Mouse (Mus musculus): Measurements from ENCODE around the gene Zbtb20. TPM values are rescaled to one million over a fixed set of nuclear protein-coding genes. Genes with fewer than 3 reads are reported as not detected.

The Zbtb20 gene
- polyA plus RNA-seq, 1 experiment from 2014 or later: 35.1 TPM

DNA sequence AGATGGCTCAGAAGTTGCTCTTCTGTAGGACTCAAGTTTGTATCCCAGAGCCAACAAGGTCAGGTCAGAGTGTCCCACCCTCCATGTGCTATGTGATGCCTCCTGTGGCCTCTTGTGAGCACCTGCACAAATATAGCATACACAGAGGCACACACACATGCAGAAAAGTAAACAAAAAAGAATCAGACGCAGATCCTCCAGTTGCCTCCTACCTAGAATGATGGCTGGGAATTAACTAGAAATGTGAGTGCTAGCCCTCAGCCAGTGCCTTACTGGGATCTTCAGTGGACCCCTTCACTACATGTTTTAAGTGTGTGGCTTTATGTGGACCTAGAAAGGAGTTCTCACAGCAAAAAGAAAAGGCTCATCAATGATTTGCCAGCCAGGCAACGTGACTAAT, 621.4 kb downstream of the Zbtb20 start:
- no peaks in the 10 kb centered on the region for H3K4me1 ChIP-seq (ENCODE audit: control insufficient read depth, insufficient read depth, low read length)
- no peak overlapping the region for H3K27ac ChIP-seq (ENCODE audit: low read length)
- H3K36me3 ChIP-seq (ENCODE audit: control insufficient read depth, insufficient read depth, low read length): no peaks in the 10 kb centered on the region
- H3K4me2 ChIP-seq (replicated peaks; ENCODE audit: low read depth, low read length): no peak overlapping the region
- H3K9ac ChIP-seq (replicated peaks; ENCODE audit: low read depth, low read length): no peak overlapping the region
- ATAC-seq (ENCODE audit: insufficient number of reproducible peaks, insufficient read depth, low FRiP score, low read depth): no peak
- no peaks in the 10 kb centered on the region for H3K27me3 ChIP-seq (ENCODE audit: control insufficient read depth, insufficient read depth, low read length)
- H3K4me3 ChIP-seq (ENCODE audit: low read depth, low read length): no peak overlapping the region
- WGBS: 41% methylated on average over 2 of the region's 2 CpGs
- no peaks in the 10 kb centered on the region for H3K9me3 ChIP-seq (ENCODE audit: control insufficient read depth, low read depth, low read length)

DNA sequence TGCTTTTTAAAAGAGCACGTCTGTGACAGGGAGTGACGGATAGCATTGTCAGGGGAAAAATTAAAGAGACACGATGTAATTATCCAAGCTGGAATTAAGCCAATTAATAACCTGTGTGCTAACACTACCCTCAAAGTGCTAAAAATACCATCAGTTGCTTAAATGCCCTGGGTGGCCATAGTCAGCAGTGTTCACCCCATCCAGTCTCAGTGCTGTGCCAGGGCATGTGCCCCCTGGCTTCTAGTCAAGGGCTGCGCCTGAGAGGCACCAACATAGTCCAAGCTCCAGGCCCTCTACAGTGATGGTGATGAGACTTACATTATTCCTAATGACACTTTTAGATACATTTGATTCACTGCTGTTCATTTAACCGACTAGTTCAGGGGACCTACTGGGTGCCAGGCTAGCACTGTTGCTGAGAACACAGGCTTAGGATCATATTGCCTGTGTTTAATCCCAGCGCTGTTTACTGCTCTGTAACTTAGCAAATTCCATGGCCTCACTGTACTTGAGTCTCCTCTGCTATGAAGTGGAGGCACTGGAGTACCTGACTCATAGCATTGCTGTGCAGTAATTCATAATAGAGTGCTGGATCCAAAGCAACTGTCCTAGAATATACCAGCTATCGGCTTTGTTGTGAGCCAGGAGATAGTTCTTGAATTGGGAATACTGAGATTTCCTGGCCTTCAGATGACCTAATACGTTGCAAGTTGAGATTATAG, 624.6 kb downstream of the Zbtb20 start:
- no peak for ATAC-seq (ENCODE audit: insufficient number of reproducible peaks, insufficient read depth, low FRiP score, low read depth)
- WGBS: 83% methylated on average over 8 of the region's 8 CpGs

DNA sequence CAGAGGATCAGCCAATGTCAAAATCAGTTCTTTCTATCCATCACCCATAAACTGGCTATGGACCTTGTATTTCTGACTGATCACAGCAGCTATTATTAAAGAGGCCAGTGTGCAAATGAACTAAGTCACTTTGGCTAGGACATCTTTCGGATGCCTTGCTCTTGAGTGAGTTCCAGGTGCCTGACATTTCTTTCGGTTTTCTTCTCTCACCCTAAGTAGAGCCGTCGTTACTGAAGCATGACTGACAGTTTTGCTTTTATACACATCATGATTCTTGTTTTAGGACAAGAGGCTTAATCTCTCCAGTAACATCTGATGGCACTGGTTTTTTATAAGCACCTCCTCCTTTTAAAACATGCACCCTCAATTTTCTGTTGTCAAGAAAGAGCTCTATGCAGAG, 625.6 kb downstream of the Zbtb20 start:
- 64% methylated on average over 4 of the region's 4 CpGs for WGBS
- H3K9ac ChIP-seq (replicated peaks; ENCODE audit: low read depth, low read length): no peak overlapping the region
- no peak overlapping the region for H3K4me2 ChIP-seq (replicated peaks; ENCODE audit: low read depth, low read length)
- ATAC-seq (ENCODE audit: insufficient number of reproducible peaks, insufficient read depth, low FRiP score, low read depth): no peak
- no peaks in the 10 kb centered on the region for H3K9me3 ChIP-seq (ENCODE audit: control insufficient read depth, low read depth, low read length)
- no peak overlapping the region for H3K4me3 ChIP-seq (ENCODE audit: low read depth, low read length)
- H3K27ac ChIP-seq (ENCODE audit: low read length): no peak overlapping the region
- no peaks in the 10 kb centered on the region for H3K36me3 ChIP-seq (ENCODE audit: control insufficient read depth, insufficient read depth, low read length)
- H3K4me1 ChIP-seq (ENCODE audit: control insufficient read depth, insufficient read depth, low read length): peaks cover 3% of the 10 kb centered on the region; the same call in 1 of the 2 replicates
- H3K27me3 ChIP-seq (ENCODE audit: control insufficient read depth, insufficient read depth, low read length): no peaks in the 10 kb centered on the region

More for the DNA sequence above, 624.6 kb downstream of the Zbtb20 start:
- H3K36me3 ChIP-seq (ENCODE audit: control insufficient read depth, insufficient read depth, low read length): no peaks in the 10 kb centered on the region
- H3K9ac ChIP-seq (replicated peaks; ENCODE audit: low read depth, low read length): no peak overlapping the region
- no peak overlapping the region for H3K4me3 ChIP-seq (ENCODE audit: low read depth, low read length)
- 0 out of 2 replicates have a peak, but pooled peaks cover 3% of the 10 kb centered on the region for H3K4me1 ChIP-seq (ENCODE audit: control insufficient read depth, insufficient read depth, low read length)
- no peaks in the 10 kb centered on the region for H3K9me3 ChIP-seq (ENCODE audit: control insufficient read depth, low read depth, low read length)
- H3K4me2 ChIP-seq (replicated peaks; ENCODE audit: low read depth, low read length): no peak overlapping the region
- no peaks in the 10 kb centered on the region for H3K27me3 ChIP-seq (ENCODE audit: control insufficient read depth, insufficient read depth, low read length)
- H3K27ac ChIP-seq (ENCODE audit: low read length): no peak overlapping the region

DNA sequence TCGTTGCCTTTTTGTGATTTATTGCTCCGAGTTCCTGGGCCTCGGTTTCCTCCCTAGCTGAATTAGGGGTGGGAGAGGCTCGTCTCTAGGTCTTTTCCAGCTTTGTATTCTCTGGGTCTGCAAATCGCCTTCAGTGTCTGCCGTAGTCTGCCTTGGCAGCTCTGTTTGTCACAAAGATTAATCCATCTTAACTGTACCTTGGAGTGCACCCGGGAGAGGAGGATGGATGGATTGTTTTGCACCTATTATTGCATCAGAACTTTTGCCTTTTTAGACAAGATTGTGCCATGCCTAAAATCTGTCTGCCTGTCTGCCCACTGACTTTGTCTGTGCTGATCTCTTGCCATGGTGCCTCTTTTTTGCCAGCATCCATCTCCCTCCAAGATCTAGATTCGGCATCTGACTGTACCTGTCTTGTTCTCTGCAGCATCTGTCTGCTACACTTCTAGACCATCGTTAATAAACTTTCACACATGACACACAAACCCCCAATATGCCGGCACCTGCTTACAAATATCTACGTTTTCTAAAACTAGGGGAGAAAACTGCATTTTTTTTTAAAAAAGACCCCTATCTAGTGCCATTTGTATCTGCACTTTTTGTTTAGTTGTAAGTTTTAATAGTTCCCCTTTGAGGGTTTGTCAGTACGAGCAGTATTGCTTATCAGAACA, 626.8 kb downstream of the Zbtb20 start:
- Histone ChIP-seq H3K9ac (replicated peaks; ENCODE audit: low read depth, low read length) (no peak overlapping the region), H3K9me3 (ENCODE audit: control insufficient read depth, low read depth, low read length) (no peaks in the 10 kb centered on the region), H3K4me2 (replicated peaks; ENCODE audit: low read depth, low read length) (peak overlapping the region; percentile 63), H3K4me1 (ENCODE audit: control insufficient read depth, insufficient read depth, low read length) (peaks cover 3% of the 10 kb centered on the region; the same call in 1 of the 2 replicates), H3K27me3 (ENCODE audit: control insufficient read depth, insufficient read depth, low read length) (no peaks in the 10 kb centered on the region), H3K4me3 (ENCODE audit: low read depth, low read length) (no peak overlapping the region), H3K36me3 (ENCODE audit: control insufficient read depth, insufficient read depth, low read length) (no peaks in the 10 kb centered on the region), H3K27ac (ENCODE audit: low read length) (no peak overlapping the region)
- no peak for ATAC-seq (ENCODE audit: insufficient number of reproducible peaks, insufficient read depth, low FRiP score, low read depth)
- 34% methylated on average over 12 of the region's 12 CpGs for WGBS

DNA sequence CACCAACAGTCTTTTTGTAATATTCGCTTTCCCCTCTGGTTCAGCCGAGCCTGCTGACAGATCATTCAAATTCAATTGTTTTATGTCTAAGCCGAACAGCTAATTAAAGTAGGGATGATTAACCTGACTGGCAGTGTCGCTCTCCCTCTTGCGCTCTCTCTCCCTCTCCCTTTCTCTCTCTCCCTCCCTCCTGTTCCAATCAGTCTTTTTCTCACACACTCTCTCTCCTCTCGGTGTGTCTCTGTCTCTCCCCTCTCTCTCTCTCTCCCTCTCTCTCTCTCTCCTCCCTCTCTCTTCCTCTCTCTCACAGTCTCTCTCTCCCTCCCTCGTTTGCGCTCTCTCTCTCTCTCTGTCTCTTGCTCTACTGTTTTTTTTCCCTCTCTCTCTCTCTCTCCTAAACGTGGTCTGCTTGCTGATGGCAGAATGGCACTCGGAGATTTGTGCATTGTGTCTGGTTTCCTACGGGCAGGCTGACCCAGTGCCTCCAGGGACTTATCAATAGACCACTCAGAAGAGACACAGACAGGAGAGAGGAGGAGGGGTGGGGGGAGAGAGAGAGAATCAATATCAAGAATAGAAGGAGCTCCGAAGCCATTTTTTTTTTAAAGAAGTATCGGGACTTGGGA, 627.4 kb downstream of the Zbtb20 start:
- Histone ChIP-seq H3K27ac (ENCODE audit: low read length) (no peak overlapping the region), H3K4me3 (ENCODE audit: low read depth, low read length) (peak overlapping the region; percentile 30), H3K9me3 (ENCODE audit: control insufficient read depth, low read depth, low read length) (no peaks in the 10 kb centered on the region), H3K4me2 (replicated peaks; ENCODE audit: low read depth, low read length) (peak overlapping the region; percentile 63), H3K9ac (replicated peaks; ENCODE audit: low read depth, low read length) (peak overlapping the region; percentile 34; the same call in 1 of the 2 replicates), H3K36me3 (ENCODE audit: control insufficient read depth, insufficient read depth, low read length) (no peaks in the 10 kb centered on the region), H3K27me3 (ENCODE audit: control insufficient read depth, insufficient read depth, low read length) (no peaks in the 10 kb centered on the region), H3K4me1 (ENCODE audit: control insufficient read depth, insufficient read depth, low read length) (peaks cover 3% of the 10 kb centered on the region; the same call in 1 of the 2 replicates)
- 8% methylated on average over 13 of the region's 13 CpGs for WGBS
- ATAC-seq (ENCODE audit: insufficient number of reproducible peaks, insufficient read depth, low FRiP score, low read depth): no peak

DNA sequence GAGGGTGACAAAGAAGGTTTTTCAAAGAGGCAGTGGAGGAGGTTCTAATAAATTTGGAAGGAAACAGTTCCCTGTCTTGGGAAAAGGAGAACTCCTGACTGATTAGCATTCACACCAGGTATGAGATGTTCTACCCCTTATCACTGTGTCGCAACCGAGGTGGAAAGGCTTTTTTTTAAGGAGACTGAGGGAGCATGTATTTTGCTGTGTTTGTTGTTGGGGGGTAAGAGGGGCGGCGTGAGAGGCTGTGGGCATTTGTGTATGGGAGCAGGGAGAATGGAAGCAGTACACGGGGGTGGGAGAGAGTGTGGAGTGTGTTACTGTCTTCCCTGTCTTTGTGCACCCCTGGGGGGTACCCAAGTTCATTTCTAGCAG, 627.9 kb downstream of the Zbtb20 start:
- Histone ChIP-seq H3K4me1 (ENCODE audit: control insufficient read depth, insufficient read depth, low read length) (peaks cover 3% of the 10 kb centered on the region; the same call in 1 of the 2 replicates), H3K4me3 (ENCODE audit: low read depth, low read length) (peak overlapping the region; percentile 30), H3K27ac (ENCODE audit: low read length) (no peak overlapping the region), H3K27me3 (ENCODE audit: control insufficient read depth, insufficient read depth, low read length) (no peaks in the 10 kb centered on the region), H3K9ac (replicated peaks; ENCODE audit: low read depth, low read length) (peak overlapping the region; percentile 34; the same call in 1 of the 2 replicates), H3K36me3 (ENCODE audit: control insufficient read depth, insufficient read depth, low read length) (no peaks in the 10 kb centered on the region), H3K9me3 (ENCODE audit: control insufficient read depth, low read depth, low read length) (no peaks in the 10 kb centered on the region), H3K4me2 (replicated peaks; ENCODE audit: low read depth, low read length) (peak overlapping the region; percentile 63)
- no peak for ATAC-seq (ENCODE audit: insufficient number of reproducible peaks, insufficient read depth, low FRiP score, low read depth)
- under 1% methylated on average over 5 of the region's 5 CpGs for WGBS

DNA sequence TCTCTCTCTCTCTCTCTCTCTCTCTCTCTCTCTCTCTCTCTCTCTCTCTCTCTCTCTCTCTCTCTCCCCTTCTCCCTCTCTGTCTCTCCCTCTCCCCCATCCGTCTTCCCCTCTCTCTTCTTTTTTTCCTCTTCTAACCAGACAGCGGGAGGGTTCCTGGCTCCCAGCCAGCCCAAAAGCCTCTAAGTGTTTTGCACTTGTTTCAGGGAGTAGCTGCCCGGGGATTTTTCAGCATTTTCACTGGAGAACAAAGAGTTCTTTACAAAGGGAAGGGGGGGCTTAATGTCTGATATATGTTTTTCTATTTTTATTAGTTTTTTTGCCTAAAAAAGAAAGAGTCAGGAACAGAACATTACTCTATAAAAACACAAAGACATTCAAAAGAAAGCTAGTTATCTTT, 628.5 kb downstream of the Zbtb20 start:
- H3K27ac ChIP-seq (ENCODE audit: low read length): no peak overlapping the region
- H3K4me1 ChIP-seq (ENCODE audit: control insufficient read depth, insufficient read depth, low read length): peaks cover 3% of the 10 kb centered on the region; the same call in 1 of the 2 replicates
- no peaks in the 10 kb centered on the region for H3K36me3 ChIP-seq (ENCODE audit: control insufficient read depth, insufficient read depth, low read length)
- H3K4me2 ChIP-seq (replicated peaks; ENCODE audit: low read depth, low read length): peak overlapping the region; percentile 63
- peak overlapping the region; percentile 30 for H3K4me3 ChIP-seq (ENCODE audit: low read depth, low read length)
- H3K9me3 ChIP-seq (ENCODE audit: control insufficient read depth, low read depth, low read length): no peaks in the 10 kb centered on the region
- no peak overlapping the region for H3K9ac ChIP-seq (replicated peaks; ENCODE audit: low read depth, low read length)
- no peaks in the 10 kb centered on the region for H3K27me3 ChIP-seq (ENCODE audit: control insufficient read depth, insufficient read depth, low read length)
- ATAC-seq (ENCODE audit: insufficient number of reproducible peaks, insufficient read depth, low FRiP score, low read depth): 0 out of 2 replicates have a peak, but pooled peaks have one; percentile 50
- 0% methylated on average over 3 of the region's 3 CpGs for WGBS

DNA sequence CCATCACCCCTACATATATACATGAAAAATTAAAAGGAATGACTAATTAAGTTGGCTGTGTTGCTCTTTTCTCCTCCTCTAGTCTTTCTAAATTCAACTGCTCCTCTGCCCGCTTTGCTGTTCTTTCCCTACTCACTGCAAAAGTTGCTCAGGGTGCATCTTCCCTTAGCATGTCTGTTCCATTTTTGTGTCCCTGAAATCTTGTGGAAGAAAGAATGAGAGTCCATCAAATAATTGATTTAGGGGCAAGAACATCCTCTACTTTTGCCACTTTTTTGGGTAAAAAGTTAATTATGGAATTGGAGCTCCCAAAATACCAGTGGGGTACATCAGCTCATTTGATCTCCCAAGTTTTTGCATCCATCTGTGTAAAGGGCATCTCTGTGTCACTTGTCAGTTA, 628.9 kb downstream of the Zbtb20 start:
- H3K36me3 ChIP-seq (ENCODE audit: control insufficient read depth, insufficient read depth, low read length): no peaks in the 10 kb centered on the region
- H3K27me3 ChIP-seq (ENCODE audit: control insufficient read depth, insufficient read depth, low read length): no peaks in the 10 kb centered on the region
- no peaks in the 10 kb centered on the region for H3K9me3 ChIP-seq (ENCODE audit: control insufficient read depth, low read depth, low read length)
- 59% methylated on average over 1 of the region's 1 CpGs for WGBS
- no peak overlapping the region for H3K9ac ChIP-seq (replicated peaks; ENCODE audit: low read depth, low read length)
- H3K4me2 ChIP-seq (replicated peaks; ENCODE audit: low read depth, low read length): no peak overlapping the region
- H3K4me3 ChIP-seq (ENCODE audit: low read depth, low read length): no peak overlapping the region
- no peak overlapping the region for H3K27ac ChIP-seq (ENCODE audit: low read length)
- ATAC-seq (ENCODE audit: insufficient number of reproducible peaks, insufficient read depth, low FRiP score, low read depth): no peak
- peaks cover 3% of the 10 kb centered on the region; the same call in 1 of the 2 replicates for H3K4me1 ChIP-seq (ENCODE audit: control insufficient read depth, insufficient read depth, low read length)
